Mouse (Mus musculus): Measurements from ENCODE around the gene Tff2. TPM values are rescaled to one million over a fixed set of nuclear protein-coding genes. Genes with fewer than 3 reads are reported as not detected.

Tff2 gene
- total and polyA plus RNA-seq, 3 experiments = not detected

GRCm38 (mm10) chr17:31162607-31163006 is 18.5 kb upstream of the Tff2 start:
- Histone ChIP-seq H3K9ac (ENCODE audit: control insufficient read depth, low read depth, low read length, poor library complexity, severe bottlenecking) (no peak overlapping the region), H3K4me1 (ENCODE audit: control insufficient read depth in 1 of 2, insufficient read depth in 2 of 2, low read length in 2 of 2) (no peaks in the 10 kb centered on the region), H3K27me3 (ENCODE audit: control insufficient read depth in 1 of 2, insufficient read depth in 2 of 2, low read length in 2 of 2) (peaks cover 0 to 4% of the 10 kb centered on the region in 2 experiments; a peak in 2 of 4 replicates), H3K4me3 (ENCODE audit: control insufficient read depth in 1 of 2, insufficient read depth in 1 of 2, low read depth in 2 of 2, low read length in 2 of 2) (no peak overlapping the region), H3K36me3 (ENCODE audit: control insufficient read depth in 1 of 2, insufficient read depth in 2 of 2, low read length in 2 of 2) (no peaks in the 10 kb centered on the region), H3K79me2 (ENCODE audit: control insufficient read depth, insufficient read depth, low read length, poor library complexity) (no peaks in the 10 kb centered on the region), H3K9me3 (replicated peaks; ENCODE audit: insufficient read depth, low read length) (no peaks in the 10 kb centered on the region), H3K27ac (ENCODE audit: control insufficient read depth, low read depth, low read length) (no peak overlapping the region)
- TF ChIP-seq HCFC1 (IDR thresholded peaks at IDR 0.05; ENCODE audit: low read depth, low read length) (no peak), USF2 (IDR thresholded peaks at IDR 0.05; ENCODE audit: borderline replicate concordance in 1 of 2, insufficient read depth in 1 of 2, low read depth in 1 of 2, low read length in 2 of 2) (no peak), MAFK (IDR thresholded peaks at IDR 0.05; ENCODE audit: borderline replicate concordance, low read depth, low read length) (no peak), NELFE (IDR thresholded peaks at IDR 0.05; ENCODE audit: low read depth, low read length) (no peak), UBTF (IDR thresholded peaks at IDR 0.05; ENCODE audit: borderline replicate concordance, insufficient read depth, low read depth, low read length) (no peak), GATA1 (IDR thresholded peaks at IDR 0.05; ENCODE audit: low read depth, low read length) (no peak), CHD2 (IDR thresholded peaks at IDR 0.05; ENCODE audit: low read length) (no peak), TCF12 (IDR thresholded peaks at IDR 0.05; ENCODE audit: low read depth, low read length) (no peak), CHD1 (IDR thresholded peaks at IDR 0.05; ENCODE audit: low read depth, low read length) (no peak), MXI1 (IDR thresholded peaks at IDR 0.05; ENCODE audit: low read depth, low read length) (no peak), POLR2AphosphoS5 (IDR thresholded peaks at IDR 0.05; ENCODE audit: borderline replicate concordance, low read depth, low read length) (no peak), USF1 (IDR thresholded peaks at IDR 0.05; ENCODE audit: low read depth, low read length) (no peak), MAZ (IDR thresholded peaks at IDR 0.05; ENCODE audit: low read depth, low read length) (no peak), TBP (IDR thresholded peaks at IDR 0.05; ENCODE audit: low read depth, low read length) (no peak), E2F4 (IDR thresholded peaks at IDR 0.05; ENCODE audit: borderline replicate concordance, low read depth, low read length) (no peak), MAX (IDR thresholded peaks at IDR 0.05; ENCODE audit: low read length) (no peak), EP300 (IDR thresholded peaks at IDR 0.05; ENCODE audit: low read depth in 1 of 2, low read length in 2 of 2) (no peak), POLR2AphosphoS2 (IDR thresholded peaks at IDR 0.05; ENCODE audit: low read length) (no peak)
- DNase-seq (ENCODE audit: low read depth, low spot score) = no peak

GRCm38 (mm10) chr17:31160291-31160690 is 16.2 kb upstream of the Tff2 start:
- Histone ChIP-seq H3K9me3 (replicated peaks; ENCODE audit: insufficient read depth, low read length) (no peaks in the 10 kb centered on the region), H3K79me2 (ENCODE audit: control insufficient read depth, insufficient read depth, low read length, poor library complexity) (no peaks in the 10 kb centered on the region)
- DNase-seq (ENCODE audit: low read depth, low spot score) = no peak

More at GRCm38 (mm10) chr17:31160291-31160690, 16.2 kb upstream of the Tff2 start:
- TF ChIP-seq MAFK (IDR thresholded peaks at IDR 0.05; ENCODE audit: borderline replicate concordance, low read depth, low read length) = no peak
- no peak for TF ChIP-seq ZKSCAN1 (IDR thresholded peaks at IDR 0.05; ENCODE audit: low read depth, low read length)
- no peak for TF ChIP-seq ZNF384 (IDR thresholded peaks at IDR 0.05; ENCODE audit: low read depth, low read length)
- TF ChIP-seq ETS1 (IDR thresholded peaks at IDR 0.05; ENCODE audit: low read depth, low read length) = no peak
- no peak for TF ChIP-seq CTCF (IDR thresholded peaks at IDR 0.05 in 2 of 3, conservative IDR thresholded peaks at IDR 0.05 in 1 of 3; ENCODE audit: control insufficient read depth in 1 of 3, insufficient read depth in 1 of 3, low read depth in 2 of 3, low read length in 3 of 3, poor library complexity in 1 of 3, severe bottlenecking in 1 of 3)
- TF ChIP-seq TAL1 (IDR thresholded peaks at IDR 0.05; ENCODE audit: low read length) = no peak
- no peak for TF ChIP-seq JUND (IDR thresholded peaks at IDR 0.05; ENCODE audit: low read depth, low read length)
- no peak for TF ChIP-seq BHLHE40 (IDR thresholded peaks at IDR 0.05; ENCODE audit: borderline replicate concordance, low read depth, low read length)
- no peak for TF ChIP-seq ZMIZ1 (IDR thresholded peaks at IDR 0.05; ENCODE audit: low read depth, low read length)
- no peak for TF ChIP-seq NELFE (IDR thresholded peaks at IDR 0.05; ENCODE audit: low read depth, low read length)
- TF ChIP-seq SMC3 (IDR thresholded peaks at IDR 0.05; ENCODE audit: low read depth, low read length) = no peak
- Histone ChIP-seq H3K4me3 (ENCODE audit: control insufficient read depth in 1 of 2, insufficient read depth in 1 of 2, low read depth in 2 of 2, low read length in 2 of 2) (no peak overlapping the region), H3K9ac (ENCODE audit: control insufficient read depth, low read depth, low read length, poor library complexity, severe bottlenecking) (no peak overlapping the region), H3K4me1 (ENCODE audit: control insufficient read depth in 1 of 2, insufficient read depth in 2 of 2, low read length in 2 of 2) (no peaks in the 10 kb centered on the region), H3K36me3 (ENCODE audit: control insufficient read depth in 1 of 2, insufficient read depth in 2 of 2, low read length in 2 of 2) (no peaks in the 10 kb centered on the region), H3K27me3 (ENCODE audit: control insufficient read depth in 1 of 2, insufficient read depth in 2 of 2, low read length in 2 of 2) (no peaks in the 10 kb centered on the region; a peak in 1 of 4 replicates), H3K27ac (ENCODE audit: control insufficient read depth, low read depth, low read length) (no peak overlapping the region)
